Mouse (Mus musculus) kidney, adult 18-20 months (tissue): ENCODE measurements around the gene N4bp2l2.

ENCODE experiments used
- DNase-seq: peaks from one replicate; pipeline ENCODE4 v3.0.0; 2021

N4bp2l2 gene

DNA sequence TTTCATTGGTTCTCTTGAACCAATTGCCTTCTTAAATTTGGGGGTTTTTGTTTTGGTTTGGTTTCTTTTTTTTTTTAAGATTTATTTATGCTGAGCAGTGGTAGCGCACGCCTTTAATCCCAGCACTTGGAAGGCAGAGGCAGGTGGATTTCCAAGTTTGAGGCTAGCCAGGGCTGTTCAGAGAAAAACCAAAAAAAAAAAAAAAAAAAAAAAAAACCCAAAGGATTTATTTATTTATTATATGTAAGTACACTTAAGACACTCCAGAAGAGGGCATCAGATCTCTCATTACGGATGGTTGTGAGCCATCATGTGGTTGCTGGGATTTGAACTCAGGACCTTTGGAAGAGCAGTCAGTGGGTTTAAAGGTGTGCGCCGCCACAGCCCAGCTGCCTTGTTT is 105.1 kb downstream of the N4bp2l2 start:
- DNase-seq = no peak

DNA sequence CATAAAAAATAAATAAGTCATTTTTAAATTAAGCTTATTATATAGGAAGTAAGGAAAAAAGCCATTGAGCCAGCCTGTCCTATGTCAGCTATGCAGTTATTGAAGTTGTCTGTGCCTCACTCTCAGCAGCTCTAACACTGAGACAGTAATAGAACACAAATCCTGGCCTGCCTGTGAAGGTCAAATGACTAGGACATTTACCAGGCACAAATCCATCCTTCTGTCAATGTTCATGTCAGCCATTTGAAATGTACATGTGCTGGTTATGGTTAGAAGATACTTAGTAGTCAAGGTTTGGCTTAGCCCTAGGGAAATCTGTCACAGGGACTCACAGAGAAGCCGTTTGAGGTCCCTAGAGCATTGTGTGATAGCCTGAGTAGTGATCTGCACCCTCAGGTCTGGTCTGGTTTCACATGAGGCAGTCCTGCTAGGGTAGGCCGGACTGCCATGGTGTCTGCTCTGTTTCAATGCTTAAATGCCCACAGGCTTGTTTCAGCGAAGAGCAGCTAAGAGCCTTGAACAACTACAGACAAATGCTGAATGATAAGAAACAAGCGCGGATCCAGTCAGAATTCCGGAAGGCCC is 106.4 kb downstream of the N4bp2l2 start:
- no peak for DNase-seq
